Mouse (Mus musculus) splenic B cell, adult 2 months (primary cell): Measurements from ENCODE around the gene Kat14.
A peak's percentile ranks its signal among the peaks of the same experiment; 100 is the strongest.

Source experiments
- DNase-seq: peaks from one replicate; pipeline ENCODE4 v3.0.0-alpha.2; 2011; ENCODE audit warnings: low read depth, low spot score
- H3K27me3 ChIP-seq: 2 replicates; pipeline ENCODE4 v1.6.1; 2012; ENCODE audit warnings: mild to moderate bottlenecking, low read length, moderate library complexity, mixed read lengths; ENCODE audit not compliant: control insufficient read depth, poor library complexity, insufficient read depth, severe bottlenecking
- H3K36me3 ChIP-seq: 2 replicates; pipeline ENCODE4 v1.6.1; 2012; ENCODE audit warnings: mild to moderate bottlenecking, low read length, moderate library complexity, mixed read lengths; ENCODE audit not compliant: control insufficient read depth, poor library complexity, insufficient read depth, severe bottlenecking

Gene Kat14

GRCm38 (mm10) chr2:144452364-144453008 lies 83.7 kb downstream of the Kat14 start:
- H3K27me3 ChIP-seq: no peaks in the 10 kb centered on the region
- H3K36me3 ChIP-seq: no peaks in the 10 kb centered on the region
- peak; percentile 85 for DNase-seq
